Mouse (Mus musculus) kidney, adult 2 months (tissue): ENCODE data around the gene Hist1h4n.
"Not testable (repeated sequence)": the region's sequence is repeated elsewhere in the genome, so short reads cannot be mapped to it uniquely, and the experiment has no call there.

ENCODE experiments used
- CTCF ChIP-seq: fragments of 200-500 bp; conservative IDR thresholded peaks from 2 replicates; pipeline ENCODE4 v1.5.1; 2011; ENCODE audit warnings: low read depth, mild to moderate bottlenecking, control low read depth, low read length, moderate library complexity, mixed read lengths; ENCODE audit not compliant: insufficient read depth, insufficient read length
- POLR2A ChIP-seq: fragments of 200-500 bp; IDR thresholded peaks from one replicate; pipeline ENCODE4 v1.6.1; 2011; ENCODE audit warnings: low read depth, low read length, control low read depth

DNA sequence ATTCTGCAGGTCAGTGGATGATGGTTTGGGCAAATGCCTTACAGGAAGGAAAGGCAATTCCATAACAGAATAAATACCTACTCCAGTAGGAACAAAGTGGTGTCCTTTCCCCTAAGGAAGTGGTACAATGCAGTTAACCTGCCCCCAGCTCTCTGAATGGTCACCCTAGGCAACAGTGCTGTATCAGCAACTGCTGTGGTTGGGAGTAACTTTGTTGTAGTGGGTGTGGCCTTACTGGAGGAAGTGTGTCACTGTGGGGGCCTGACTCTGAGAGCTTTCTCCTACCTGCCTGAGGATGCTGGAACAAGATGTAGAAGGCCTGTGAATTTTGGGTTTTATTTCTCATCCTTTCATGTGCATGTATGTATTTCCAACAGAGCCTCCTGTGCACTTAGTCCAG lies 14.4 kb upstream of the Hist1h4n start:
- TF ChIP-seq POLR2A, CTCF: not testable (repeated sequence)
